Mouse (Mus musculus) natural killer cell, adult 2 months (primary cell): ENCODE data around the gene Fndc3a.

ENCODE experiments used
- DNase-seq, 2 experiments: peaks; one replicate each; pipeline ENCODE4 v3.0.0; 2022; ENCODE audit warnings: low spot score in 2 of 2

Gene Fndc3a

GRCm38 (mm10) chr14:72536392-72537017 lies 173.3 kb downstream of the Fndc3a start:
- no peak for DNase-seq

GRCm38 (mm10) chr14:72533862-72534261 lies 175.9 kb downstream of the Fndc3a start:
- DNase-seq: no peak

- DNase-seq: peak in 1 of 2 experiments; percentile 4
Measured at GRCm38 (mm10) chr14:72532028-72532917, 177.5 kb downstream of the Fndc3a start.

GRCm38 (mm10) chr14:72527126-72527525 lies 182.7 kb downstream of the Fndc3a start:
- no peak for DNase-seq

- DNase-seq: no peak
Measured at GRCm38 (mm10) chr14:72519561-72519960, 190.2 kb downstream of the Fndc3a start.

GRCm38 (mm10) chr14:72518786-72519185 lies 191.0 kb downstream of the Fndc3a start:
- DNase-seq: no peak

- no peak for DNase-seq
Measured at GRCm38 (mm10) chr14:72516376-72516775, 193.4 kb downstream of the Fndc3a start.

- no peak for DNase-seq
Measured at GRCm38 (mm10) chr14:72506723-72507420, 202.9 kb downstream of the Fndc3a start.

- DNase-seq: no peak
Measured at GRCm38 (mm10) chr14:72506018-72506722, 203.6 kb downstream of the Fndc3a start.

- DNase-seq: no peak
Measured at GRCm38 (mm10) chr14:72504985-72505384, 204.8 kb downstream of the Fndc3a start.

GRCm38 (mm10) chr14:72503241-72503640 lies 206.6 kb downstream of the Fndc3a start:
- DNase-seq: no peak

GRCm38 (mm10) chr14:72493775-72494174 lies 216.0 kb downstream of the Fndc3a start:
- DNase-seq: no peak

- DNase-seq: no peak
Measured at GRCm38 (mm10) chr14:72491738-72492137, 218.1 kb downstream of the Fndc3a start, which contains the start of gene Gm9195. Gene Gm9195 (minus strand): TSS chr14:72491838.

GRCm38 (mm10) chr14:72490367-72490766 lies 219.4 kb downstream of the Fndc3a start:
- DNase-seq: no peak
